Mouse (Mus musculus) stomach, postnatal 0 days (tissue): Measurements from ENCODE around the gene Cltrn. TPM values are rescaled to one million over a fixed set of nuclear protein-coding genes. Genes with fewer than 3 reads are reported as not detected.

ENCODE experiments used
- ATAC-seq: fragments of 200-750 bp; cut with Nextera tagmentation; 2 replicates; pipeline ENCODE4 v1.8.0; 2017; ENCODE audit not compliant: low FRiP score, low TSS enrichment
- DNase-seq: peaks from one replicate; pipeline ENCODE4 v3.0.0-alpha.2; 2016; ENCODE audit warnings: low spot score
- H3K27ac ChIP-seq: fragments of 300-500 bp; sonication (generic); replicated peaks from 2 replicates; pipeline ENCODE4 v1.5.1; 2014; ENCODE audit warnings: mild to moderate bottlenecking, control low read depth
- H3K27me3 ChIP-seq: fragments of 300-500 bp; sonication (generic); 2 replicates; pipeline ENCODE4 v1.6.1; 2014; ENCODE audit warnings: low read length; ENCODE audit not compliant: control insufficient read depth, insufficient read depth
- H3K36me3 ChIP-seq: fragments of 300-500 bp; sonication (generic); 2 replicates; pipeline ENCODE4 v1.6.1; 2014; ENCODE audit warnings: low read length, mixed read lengths; ENCODE audit not compliant: control insufficient read depth, insufficient read depth
- H3K4me1 ChIP-seq: fragments of 300-500 bp; sonication (generic); replicated peaks from 2 replicates; pipeline ENCODE4 v1.6.1; 2014; ENCODE audit warnings: antibody characterized with exemption; ENCODE audit not compliant: control insufficient read depth, insufficient read depth
- H3K4me2 ChIP-seq: fragments of 300-500 bp; sonication (generic); replicated peaks from 2 replicates; pipeline ENCODE4 v1.6.1; 2014; ENCODE audit warnings: low read depth, mild to moderate bottlenecking, control low read depth, moderate library complexity
- H3K4me3 ChIP-seq: fragments of 300-500 bp; sonication (generic); 2 replicates; pipeline ENCODE4 v1.5.1; 2014; ENCODE audit warnings: low read depth, low read length, control low read depth
- H3K9ac ChIP-seq: fragments of 300-500 bp; sonication (generic); 2 replicates; pipeline ENCODE4 v1.6.1; 2014; ENCODE audit warnings: mild to moderate bottlenecking, low read length, control low read depth, mixed read lengths
- H3K9me3 ChIP-seq: fragments of 300-500 bp; sonication (generic); 2 replicates; pipeline ENCODE4 v1.6.1; 2016; ENCODE audit warnings: low read length; ENCODE audit not compliant: control insufficient read depth
- CTCF ChIP-seq: IDR thresholded peaks from 2 replicates; pipeline ENCODE4 v1.5.1; 2016; ENCODE audit warnings: antibody characterized with exemption, low read depth, mild to moderate bottlenecking, moderate library complexity
- EP300 ChIP-seq: optimal IDR thresholded peaks from 2 replicates; pipeline ENCODE3; 2016; ENCODE audit warnings: antibody characterized with exemption
- WGBS: fragments of 180-500 bp; shearing (Covaris S2); extraction: QIAGEN DNeasy Blood & Tissue Kit; methylation state at CpG from one replicate; pipeline ENCODE4 v1.1.7; 2014; 5-methylcytosine and 5-hydroxymethylcytosine counted together
- polyA plus RNA-seq: library from polyadenylated mRNA; unstranded; fragments of >200 nt; fragmentation: Nextera tagmentation; extraction: Ambion mirVana; gene quantifications from 2 replicates; pipeline ENCODE4 v1.2.1, GENCODE M21; 2015

Gene Cltrn
- polyA plus RNA-seq, 1 experiment from 2014 or later, result 1.7 TPM

- Histone ChIP-seq H3K36me3 (no peaks in the 10 kb centered on the region), H3K4me1 (no peaks in the 10 kb centered on the region), H3K4me3 (no peak overlapping the region), H3K27me3 (no peaks in the 10 kb centered on the region), H3K9ac (no peak overlapping the region), H3K9me3 (no peaks in the 10 kb centered on the region), H3K27ac (no peak overlapping the region), H3K4me2 (no peak overlapping the region)
- DNase-seq, result no peak
- TF ChIP-seq CTCF (no peak), EP300 (no peak)
- no peak for ATAC-seq
- WGBS, result 66% methylated on average over 4 of the region's 4 CpGs
Observed at GRCm38 (mm10) chrX:164059070-164059469, 29.6 kb upstream of the Cltrn start.

- Histone ChIP-seq H3K27me3 (no peaks in the 10 kb centered on the region), H3K4me2 (no peak overlapping the region), H3K4me1 (no peaks in the 10 kb centered on the region), H3K27ac (no peak overlapping the region), H3K36me3 (no peaks in the 10 kb centered on the region), H3K9ac (no peak overlapping the region), H3K4me3 (no peak overlapping the region), H3K9me3 (no peaks in the 10 kb centered on the region)
- no peak for TF ChIP-seq EP300
- TF ChIP-seq CTCF, result peak; percentile 90
- 10% methylated on average over 2 of the region's 2 CpGs for WGBS
- ATAC-seq, result 0 out of 2 replicates have a peak, but pooled peaks have one; percentile 56
- peak; percentile 59 for DNase-seq
Observed at GRCm38 (mm10) chrX:164066185-164066584, 22.4 kb upstream of the Cltrn start.

GRCm38 (mm10) chrX:164068968-164069367, 19.7 kb upstream of the Cltrn start:
- Histone ChIP-seq H3K27ac (no peak overlapping the region), H3K4me3 (no peak overlapping the region), H3K4me2 (no peak overlapping the region), H3K36me3 (no peaks in the 10 kb centered on the region), H3K4me1 (no peaks in the 10 kb centered on the region), H3K27me3 (no peaks in the 10 kb centered on the region), H3K9ac (no peak overlapping the region), H3K9me3 (no peaks in the 10 kb centered on the region)
- DNase-seq (no peak), ATAC-seq (no peak)
- WGBS, result 78% methylated on average over 4 of the region's 4 CpGs
- no peak for TF ChIP-seq EP300

GRCm38 (mm10) chrX:164076040-164076775, 12.4 kb upstream of the Cltrn start, which contains the start of gene Siah1b:
TSS of gene Siah1b (minus strand) at chrX:164076493.
- Histone ChIP-seq H3K4me1 (no peaks in the 10 kb centered on the region), H3K4me2 (peak within 1 kb of the TSS; percentile 73), H3K27ac (peak within 1 kb of the TSS; percentile 78), H3K36me3 (no peaks in the 10 kb centered on the region), H3K9me3 (no peaks in the 10 kb centered on the region), H3K9ac (peak within 1 kb of the TSS; percentile 63), H3K4me3 (peak within 1 kb of the TSS; percentile 52), H3K27me3 (no peaks in the 10 kb centered on the region)
- DNase-seq (peak; percentile 89), ATAC-seq (peak; percentile 99)
- WGBS, result 24% methylated on average over 52 of the region's 54 CpGs
- TF ChIP-seq EP300 (peak; percentile 94), CTCF (no peak)

- no peak overlapping the region for H3K9ac ChIP-seq
- no peak overlapping the region for H3K4me3 ChIP-seq
- H3K4me1 ChIP-seq, result no peaks in the 10 kb centered on the region
- DNase-seq (no peak), ATAC-seq (no peak)
- 81% methylated on average over 9 of the region's 9 CpGs for WGBS
- no peaks in the 10 kb centered on the region for H3K27me3 ChIP-seq
- TF ChIP-seq CTCF (no peak), EP300 (no peak)
- H3K27ac ChIP-seq, result no peak overlapping the region
- no peak overlapping the region for H3K4me2 ChIP-seq
- no peaks in the 10 kb centered on the region for H3K9me3 ChIP-seq
- H3K36me3 ChIP-seq, result no peaks in the 10 kb centered on the region
Observed at GRCm38 (mm10) chrX:164082030-164082429, 6.6 kb upstream of the Cltrn start.

- no peak overlapping the region for H3K4me3 ChIP-seq
- no peaks in the 10 kb centered on the region for H3K9me3 ChIP-seq
- TF ChIP-seq EP300 (no peak), CTCF (no peak)
- no peak for DNase-seq
- H3K27me3 ChIP-seq, result no peaks in the 10 kb centered on the region
- H3K27ac ChIP-seq, result no peak overlapping the region
- 59% methylated on average over 11 of the region's 11 CpGs for WGBS
- H3K36me3 ChIP-seq, result no peaks in the 10 kb centered on the region
- ATAC-seq, result no peak
- H3K4me1 ChIP-seq, result no peaks in the 10 kb centered on the region
- no peak overlapping the region for H3K9ac ChIP-seq
- no peak overlapping the region for H3K4me2 ChIP-seq
Observed at GRCm38 (mm10) chrX:164089916-164090315, 1.3 kb downstream of the Cltrn start.
